Mouse (Mus musculus) cerebellum, adult 9-10 months (tissue): ENCODE data around the gene Smim26.

Experiments
- DNase-seq: peaks from one replicate; pipeline ENCODE4 v3.0.0; 2022

The Smim26 gene

DNA sequence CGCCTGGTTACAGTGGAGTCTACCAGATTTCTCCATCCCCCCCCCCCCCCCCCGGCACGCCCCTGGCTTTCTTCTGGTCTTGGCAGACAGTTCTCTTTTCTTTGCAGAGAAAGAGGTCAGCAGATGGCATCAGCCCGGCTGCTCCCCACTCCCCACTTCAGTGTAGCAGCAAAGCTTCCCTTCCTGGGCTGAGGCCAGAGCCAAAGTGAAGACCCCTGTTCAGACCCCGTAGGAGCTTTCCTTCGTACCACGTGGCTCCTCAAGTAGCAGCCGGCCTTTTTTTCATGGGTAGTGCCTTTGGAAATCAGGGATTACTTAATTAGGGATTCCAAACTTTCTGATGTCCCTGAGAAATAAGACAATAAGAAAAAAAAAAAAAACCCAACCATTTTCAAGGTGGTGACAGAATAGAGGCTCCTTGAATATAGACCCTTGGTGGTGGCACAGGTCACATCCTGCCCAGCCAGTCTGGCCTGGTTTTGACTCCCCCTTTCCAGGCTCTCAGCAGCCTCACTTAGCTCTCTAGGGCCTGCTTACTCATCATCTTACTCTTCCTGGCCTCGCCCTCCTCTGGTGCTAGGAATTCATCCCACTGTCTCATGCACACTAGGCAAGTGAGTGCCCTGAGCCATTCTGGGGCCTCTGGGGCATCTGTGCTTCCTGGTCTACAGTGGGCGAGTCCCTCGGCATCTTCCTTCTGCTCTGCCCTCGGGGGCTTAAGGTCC lies 44.0 kb downstream of the Smim26 start:
- no peak for DNase-seq

DNA sequence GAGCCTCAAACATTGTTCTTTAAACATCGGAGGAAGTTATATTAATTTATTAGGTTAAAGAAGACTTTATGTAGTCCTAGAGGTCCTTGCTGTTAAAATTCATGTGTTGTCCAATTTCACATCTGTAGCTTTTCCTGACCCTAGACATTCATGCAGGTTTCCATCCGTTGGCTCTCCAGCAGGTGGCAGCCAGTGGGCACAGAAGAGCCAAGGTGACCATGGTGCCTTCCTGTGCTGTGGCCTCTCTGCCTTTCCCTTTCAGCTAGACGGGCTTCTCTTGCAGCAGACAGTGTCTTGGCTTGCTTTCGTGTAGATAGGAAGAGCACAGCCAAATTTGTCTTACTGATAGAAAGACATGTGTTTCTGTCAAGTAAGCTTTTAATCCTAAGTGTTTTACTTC lies 44.9 kb downstream of the Smim26 start:
- DNase-seq = peak; percentile 31

DNA sequence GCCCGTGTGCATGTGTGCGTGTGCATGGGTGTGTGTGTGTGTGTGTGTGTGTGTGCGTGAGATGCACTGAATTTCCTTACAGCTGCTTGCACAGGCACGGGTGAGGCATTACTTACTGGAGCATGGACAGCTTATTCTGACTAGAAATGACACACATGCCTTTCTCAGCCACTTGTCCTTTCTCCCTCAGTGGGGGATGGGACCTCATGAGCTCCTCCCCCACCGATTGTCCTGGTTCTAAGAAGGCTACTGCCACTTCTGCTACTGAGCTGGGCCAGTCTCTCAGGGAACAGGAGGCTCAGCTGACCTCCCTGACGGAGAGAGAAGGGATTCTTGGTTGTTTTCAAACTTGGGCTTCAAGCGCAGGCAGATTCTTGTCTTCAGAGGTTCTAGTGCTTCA lies 46.2 kb downstream of the Smim26 start:
- no peak for DNase-seq

DNA sequence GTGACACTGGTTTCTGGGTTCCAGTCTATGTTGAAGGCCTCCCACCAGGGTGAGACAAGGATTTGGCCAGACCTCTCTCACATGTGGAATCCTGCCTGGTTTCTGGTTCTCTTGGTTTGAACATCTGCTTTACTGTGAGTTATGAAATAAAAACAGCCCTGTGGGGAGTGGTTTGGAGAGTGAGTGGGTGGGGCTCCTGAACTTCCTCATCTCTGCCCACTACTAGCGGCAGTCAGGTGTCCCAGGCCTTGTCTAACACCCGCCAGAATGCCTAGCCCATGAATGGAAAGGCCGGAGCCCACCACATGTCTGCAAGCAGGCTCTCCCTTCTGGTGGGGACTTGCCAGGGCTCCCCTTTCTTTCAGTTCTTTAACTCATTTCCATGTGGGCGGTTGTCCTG lies 48.1 kb downstream of the Smim26 start:
- DNase-seq = no peak
